Mouse (Mus musculus): ENCODE results near the gene Fto. TPM values are rescaled to one million over a fixed set of nuclear protein-coding genes. Genes with fewer than 3 reads are reported as not detected.

The Fto gene
- polyA plus RNA-seq, 1 experiment = 144 TPM

- no peak for DNase-seq (ENCODE audit: low read depth)
Observed at GRCm38 (mm10) chr8:91467881-91468534, 154.7 kb downstream of the Fto start.

DNA sequence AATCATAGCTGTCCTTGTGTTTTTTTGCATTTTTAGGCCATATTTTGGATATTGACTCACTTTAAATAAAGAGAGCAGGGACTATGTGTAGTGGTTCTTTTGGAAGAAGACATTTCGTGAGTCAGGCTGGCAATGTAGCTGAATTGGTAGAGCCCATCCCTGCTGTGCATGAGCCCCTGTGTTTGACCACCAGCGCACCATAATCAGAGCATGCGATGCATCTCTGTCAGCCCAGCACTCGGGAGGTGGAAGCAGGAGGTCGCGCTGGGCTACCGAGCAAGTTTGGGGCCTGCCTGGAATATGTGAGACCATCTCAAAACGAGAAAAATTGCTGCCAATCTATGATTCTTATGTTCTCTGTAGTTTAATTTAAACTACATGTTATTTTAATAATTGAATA is 156.1 kb downstream of the Fto start:
- no peak for DNase-seq (ENCODE audit: low read depth)
- TF ChIP-seq POLR2A (IDR thresholded peaks at IDR 0.05; ENCODE audit: borderline replicate concordance, extremely low read depth, insufficient read depth, insufficient read length, poor library complexity, severe bottlenecking) (no peak), CTCF (IDR thresholded peaks at IDR 0.05; ENCODE audit: borderline replicate concordance, extremely low read depth, insufficient read depth, insufficient read length) (no peak)

More at GRCm38 (mm10) chr8:91467881-91468534, 154.7 kb downstream of the Fto start:
- TF ChIP-seq POLR2A (IDR thresholded peaks at IDR 0.05; ENCODE audit: borderline replicate concordance, extremely low read depth, insufficient read depth, insufficient read length, poor library complexity, severe bottlenecking) (no peak), CTCF (IDR thresholded peaks at IDR 0.05; ENCODE audit: borderline replicate concordance, extremely low read depth, insufficient read depth, insufficient read length) (no peak)

- no peak for TF ChIP-seq POLR2A (IDR thresholded peaks at IDR 0.05; ENCODE audit: borderline replicate concordance, extremely low read depth, insufficient read depth, insufficient read length, poor library complexity, severe bottlenecking)
- TF ChIP-seq CTCF (IDR thresholded peaks at IDR 0.05; ENCODE audit: borderline replicate concordance, extremely low read depth, insufficient read depth, insufficient read length) = no peak
- no peak for DNase-seq (ENCODE audit: low read depth)
Observed at GRCm38 (mm10) chr8:91474731-91475279, 161.5 kb downstream of the Fto start.

- DNase-seq (ENCODE audit: low read depth) = no peak
- no peak for TF ChIP-seq CTCF (IDR thresholded peaks at IDR 0.05; ENCODE audit: borderline replicate concordance, extremely low read depth, insufficient read depth, insufficient read length)
Observed at GRCm38 (mm10) chr8:91476988-91477387, 163.7 kb downstream of the Fto start.

DNA sequence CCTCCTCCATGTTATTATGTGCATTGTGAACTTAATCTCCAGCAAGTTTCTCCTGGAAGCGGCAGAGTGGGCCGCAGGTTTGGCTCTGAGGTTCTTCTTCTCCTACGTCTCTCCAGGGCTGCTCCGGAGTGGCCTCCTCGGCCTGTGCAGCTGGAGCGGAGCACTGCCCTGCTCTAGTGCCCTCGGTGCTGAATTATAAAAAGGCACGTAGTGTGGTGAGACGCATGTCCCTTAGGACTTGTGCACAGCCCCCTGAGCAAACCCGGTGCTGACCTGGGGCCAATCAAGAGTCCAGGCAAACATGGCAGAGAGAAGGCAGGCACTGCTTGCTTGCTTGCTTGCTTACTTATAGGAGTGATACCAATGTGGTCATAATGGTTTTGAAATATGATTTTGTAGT is 164.1 kb downstream of the Fto start:
- TF ChIP-seq CTCF (IDR thresholded peaks at IDR 0.05; ENCODE audit: borderline replicate concordance, extremely low read depth, insufficient read depth, insufficient read length) = no peak
- no peak for TF ChIP-seq POLR2A (IDR thresholded peaks at IDR 0.05; ENCODE audit: borderline replicate concordance, extremely low read depth, insufficient read depth, insufficient read length, poor library complexity, severe bottlenecking)
- DNase-seq (ENCODE audit: low read depth) = no peak

GRCm38 (mm10) chr8:91482511-91482910 is 169.2 kb downstream of the Fto start:
- no peak for TF ChIP-seq POLR2A (IDR thresholded peaks at IDR 0.05; ENCODE audit: borderline replicate concordance, extremely low read depth, insufficient read depth, insufficient read length, poor library complexity, severe bottlenecking)
- no peak for TF ChIP-seq CTCF (IDR thresholded peaks at IDR 0.05; ENCODE audit: borderline replicate concordance, extremely low read depth, insufficient read depth, insufficient read length)
- no peak for DNase-seq (ENCODE audit: low read depth)

- DNase-seq (ENCODE audit: low read depth) = no peak
- TF ChIP-seq CTCF (IDR thresholded peaks at IDR 0.05; ENCODE audit: borderline replicate concordance, extremely low read depth, insufficient read depth, insufficient read length) (no peak), POLR2A (IDR thresholded peaks at IDR 0.05; ENCODE audit: borderline replicate concordance, extremely low read depth, insufficient read depth, insufficient read length, poor library complexity, severe bottlenecking) (no peak)
Observed at GRCm38 (mm10) chr8:91486394-91486793, 173.1 kb downstream of the Fto start.

- TF ChIP-seq POLR2A (IDR thresholded peaks at IDR 0.05; ENCODE audit: borderline replicate concordance, extremely low read depth, insufficient read depth, insufficient read length, poor library complexity, severe bottlenecking) = no peak
- no peak for TF ChIP-seq CTCF (IDR thresholded peaks at IDR 0.05; ENCODE audit: borderline replicate concordance, extremely low read depth, insufficient read depth, insufficient read length)
- no peak for DNase-seq (ENCODE audit: low read depth)
Observed at GRCm38 (mm10) chr8:91487456-91487855, 174.1 kb downstream of the Fto start.

- TF ChIP-seq CTCF (IDR thresholded peaks at IDR 0.05; ENCODE audit: borderline replicate concordance, extremely low read depth, insufficient read depth, insufficient read length) (peak; percentile 78), POLR2A (IDR thresholded peaks at IDR 0.05; ENCODE audit: borderline replicate concordance, extremely low read depth, insufficient read depth, insufficient read length, poor library complexity, severe bottlenecking) (no peak)
- DNase-seq (ENCODE audit: low read depth) = peak; percentile 91
Observed at GRCm38 (mm10) chr8:91488086-91488783, 174.9 kb downstream of the Fto start.

GRCm38 (mm10) chr8:91488784-91489450 is 175.6 kb downstream of the Fto start:
- no peak for DNase-seq (ENCODE audit: low read depth)
- no peak for TF ChIP-seq POLR2A (IDR thresholded peaks at IDR 0.05; ENCODE audit: borderline replicate concordance, extremely low read depth, insufficient read depth, insufficient read length, poor library complexity, severe bottlenecking)
- TF ChIP-seq CTCF (IDR thresholded peaks at IDR 0.05; ENCODE audit: borderline replicate concordance, extremely low read depth, insufficient read depth, insufficient read length) = no peak

- no peak for DNase-seq (ENCODE audit: low read depth)
Observed at GRCm38 (mm10) chr8:91490065-91490464, 176.7 kb downstream of the Fto start.

More at GRCm38 (mm10) chr8:91490065-91490464, 176.7 kb downstream of the Fto start:
- TF ChIP-seq CTCF (IDR thresholded peaks at IDR 0.05; ENCODE audit: borderline replicate concordance, extremely low read depth, insufficient read depth, insufficient read length) (no peak), POLR2A (IDR thresholded peaks at IDR 0.05; ENCODE audit: borderline replicate concordance, extremely low read depth, insufficient read depth, insufficient read length, poor library complexity, severe bottlenecking) (no peak)

Measured in brain, embryonic 14.5 days (tissue).